ENCODE assay signal across 10 mouse cellular contexts in the genomic region with DNA sequence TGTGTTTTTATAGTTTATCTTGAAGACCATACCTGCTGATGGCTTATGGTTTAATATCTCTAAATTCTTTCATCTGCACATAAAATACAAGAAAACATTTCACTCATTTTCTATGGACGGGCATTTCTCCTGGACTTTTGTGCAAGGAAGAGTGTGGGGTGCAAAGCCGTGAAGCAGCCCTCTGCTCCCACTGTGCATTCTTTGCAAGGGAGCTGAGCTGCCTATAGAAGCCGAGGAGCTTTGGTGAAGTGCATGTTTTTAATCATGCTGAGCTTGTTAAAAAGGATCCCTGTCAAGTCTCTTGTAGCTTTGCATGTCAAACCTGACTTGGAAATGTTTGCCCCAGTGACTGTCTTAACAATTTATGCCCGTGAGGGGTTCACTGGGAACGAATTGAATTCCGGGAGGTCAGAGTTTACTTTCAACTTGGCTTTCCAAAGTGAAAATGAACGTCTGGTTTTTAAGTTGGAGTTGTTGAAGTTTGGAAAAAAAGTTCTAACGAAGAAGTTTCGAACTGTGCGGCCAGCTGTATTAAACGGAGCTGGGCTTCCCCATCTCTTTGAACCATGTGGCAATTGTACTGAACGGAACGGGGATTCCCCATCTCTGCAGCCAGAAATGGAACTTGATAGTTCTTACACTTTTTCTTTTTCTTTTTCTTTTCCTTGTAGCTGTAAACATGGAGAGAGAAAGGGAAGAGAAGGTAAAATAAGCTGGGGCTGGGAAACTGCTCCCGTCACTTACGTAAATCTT. TPM values are rescaled to one million over a fixed set of nuclear protein-coding genes. Genes with fewer than 3 reads are reported as not detected.
DNase-seq lines count a peak whose midpoint lies in the region; ATAC-seq and TF ChIP-seq lines count a peak whose summit lies in the region.
"Had no signal": no experiment of that assay in that cellular context is flagged by ENCODE, and none has a peak within 500 bp of the region (broad histone marks: within the 10 kb centered on the region; RNA-seq: fewer than 3 reads in every experiment).

No protein-coding gene starts in this region.

- peak overlapping the region; percentile 46 for H3K9ac ChIP-seq in CH12.LX (ENCODE audit: insufficient read depth, low read depth)
- H3K9ac ChIP-seq in embryonic facial prominence, embryonic 13.5 days, result 0 out of 2 replicates have a peak overlapping the region, but pooled peaks have one; percentile 21
- H3K9ac ChIP-seq in limb, embryonic 13.5 days, result peak overlapping the region; percentile 35; the same call in 1 of the 2 replicates
- H3K9ac ChIP-seq: heart, embryonic 13.5 days had no signal

- dilution Hi-C loops in CH12.LX (cut with MboI; ENCODE audit: extremely low pct_ligation_motif_present, extremely low pct_unique_long_range_greater_than_20kb, low sequenced_read_pairs), result no loop called here

- 47% methylated on average over 15 of the region's 15 CpGs for WGBS in kidney, adult 2 months
- 22% methylated on average over 15 of the region's 15 CpGs for WGBS in embryonic facial prominence, embryonic 13.5 days
- 18% methylated on average over 15 of the region's 15 CpGs for WGBS in limb, embryonic 13.5 days

- in situ Hi-C loops in CH12.LX (cut with MboI; ENCODE audit: low pct_ligation_motif_present, low pct_unique_long_range_greater_than_20kb, low sequenced_read_pairs), result no loop called here

- H3K4me3 ChIP-seq in kidney, adult 2 months (ENCODE audit: insufficient read depth, low read depth, low read length), result no peak overlapping the region
- peak overlapping the region in 1 of 3 experiments; percentile 38 for H3K4me3 ChIP-seq in CH12.LX (replicated peaks in 1 of 3; ENCODE audit: low read depth in 2 of 3, low read length in 2 of 3, poor library complexity in 1 of 3)
- peak overlapping the region; percentile 17; the same call in 1 of the 2 replicates for H3K4me3 ChIP-seq in embryonic facial prominence, embryonic 13.5 days
- 0 out of 2 replicates have a peak overlapping the region, but pooled peaks have one; percentile 10 for H3K4me3 ChIP-seq in limb, embryonic 13.5 days
- H3K4me3 ChIP-seq: heart, embryonic 13.5 days had no signal

- TF ChIP-seq POLR2A in kidney, adult 2 months (IDR thresholded peaks at IDR 0.05; ENCODE audit: low read depth, low read length), result no peak
- TF ChIP-seq POLR2A in CH12.LX (IDR thresholded peaks at IDR 0.05; ENCODE audit: low read depth, low read length), result no peak

- intact Hi-C loops in left cerebral cortex, postnatal 25 days (cut with DNase I), result no loop called here

- no peak overlapping the region for H3K27ac ChIP-seq in kidney, adult 2 months (ENCODE audit: insufficient read depth, low read depth, low read length)
- no peak overlapping the region for H3K27ac ChIP-seq in CH12.LX (ENCODE audit: insufficient read depth, low read depth)
- peak overlapping the region; percentile 11 for H3K27ac ChIP-seq in embryonic facial prominence, embryonic 13.5 days
- H3K27ac ChIP-seq in limb, embryonic 13.5 days, result no peak overlapping the region
- H3K27ac ChIP-seq: heart, embryonic 13.5 days had no signal

- TF ChIP-seq CTCF in kidney, adult 2 months (conservative IDR thresholded peaks at IDR 0.05; ENCODE audit: insufficient read depth, insufficient read length, low read depth, low read length), result no peak
- no peak for TF ChIP-seq CTCF in CH12.LX (conservative IDR thresholded peaks at IDR 0.05 in 1 of 2, IDR thresholded peaks at IDR 0.05 in 1 of 2; ENCODE audit: low read depth in 2 of 2, low read length in 2 of 2)

- H3K79me2 ChIP-seq in CH12.LX (replicated peaks; ENCODE audit: control insufficient read depth, extremely low read depth, insufficient read depth, poor library complexity, severe bottlenecking), result no peaks in the 10 kb centered on the region

- peaks cover 5% of the 10 kb centered on the region; the same call in 1 of the 2 replicates for H3K4me1 ChIP-seq in kidney, adult 2 months (ENCODE audit: control insufficient read depth, insufficient read depth, low read length)
- H3K4me1 ChIP-seq in CH12.LX (ENCODE audit: control insufficient read depth in 1 of 2, insufficient read depth in 2 of 2), result peaks cover 2 to 28% of the 10 kb centered on the region in 2 experiments; a peak in 2 of 4 replicates
- H3K4me1 ChIP-seq in embryonic facial prominence, embryonic 13.5 days, result 0 out of 2 replicates have a peak, but pooled peaks cover 4% of the 10 kb centered on the region
- peaks cover 13% of the 10 kb centered on the region for H3K4me1 ChIP-seq in limb, embryonic 13.5 days
- H3K4me1 ChIP-seq: heart, embryonic 13.5 days had no signal

- DNase-seq in kidney, adult 2 months, result peak; percentile 43
- DNase-seq in kidney, adult 11 months, result no peak
- DNase-seq in CH12.LX (ENCODE audit: extremely low read depth), result peak; percentile 58
- no peak for DNase-seq in layer of hippocampus, adult 11-12 months (ENCODE audit: low spot score)
- DNase-seq in left cerebral cortex, postnatal 25 days (ENCODE audit: low spot score in 2 of 2), result no peak
- DNase-seq: liver; right cerebral cortex, postnatal 14 days had no signal

- no peak for TF ChIP-seq RAD21 in CH12.LX (IDR thresholded peaks at IDR 0.05; ENCODE audit: low read depth, low read length)

- no peaks in the 10 kb centered on the region for H3K9me3 ChIP-seq in CH12.LX (replicated peaks; ENCODE audit: low read length)
- no peaks in the 10 kb centered on the region for H3K9me3 ChIP-seq in embryonic facial prominence, embryonic 13.5 days
- H3K9me3 ChIP-seq in limb, embryonic 13.5 days, result no peaks in the 10 kb centered on the region
- H3K9me3 ChIP-seq: heart, embryonic 13.5 days had no signal

- ATAC-seq in embryonic facial prominence, embryonic 13.5 days (ENCODE audit: insufficient number of reproducible peaks, insufficient read depth, low FRiP score, low TSS enrichment, low read depth), result no peak
- no peak; the same call in 1 of the 2 replicates for ATAC-seq in limb, embryonic 13.5 days (ENCODE audit: low FRiP score, low read depth)

- no peaks in the 10 kb centered on the region for H3K27me3 ChIP-seq in kidney, adult 2 months (replicated peaks; ENCODE audit: control insufficient read depth, insufficient read depth, low read length)
- no peaks in the 10 kb centered on the region for H3K27me3 ChIP-seq in CH12.LX (replicated peaks)
- H3K27me3 ChIP-seq in embryonic facial prominence, embryonic 13.5 days, result no peaks in the 10 kb centered on the region
- H3K27me3 ChIP-seq in limb, embryonic 13.5 days, result no peaks in the 10 kb centered on the region
- H3K27me3 ChIP-seq: heart, embryonic 13.5 days had no signal

- no peaks in the 10 kb centered on the region for H3K36me3 ChIP-seq in kidney, adult 2 months (ENCODE audit: control insufficient read depth, insufficient read depth, low read length)
- no peaks in the 10 kb centered on the region for H3K36me3 ChIP-seq in CH12.LX (replicated peaks in 1 of 2; ENCODE audit: control insufficient read depth in 1 of 2, insufficient read depth in 1 of 2, low read length in 1 of 2)
- H3K36me3 ChIP-seq in embryonic facial prominence, embryonic 13.5 days, result no peaks in the 10 kb centered on the region
- no peaks in the 10 kb centered on the region for H3K36me3 ChIP-seq in limb, embryonic 13.5 days
- H3K36me3 ChIP-seq: heart, embryonic 13.5 days had no signal

- peak overlapping the region; percentile 80 for H3K4me2 ChIP-seq in CH12.LX (ENCODE audit: insufficient read depth, low read depth, poor library complexity, severe bottlenecking)
- peak overlapping the region; percentile 47 for H3K4me2 ChIP-seq in embryonic facial prominence, embryonic 13.5 days
- H3K4me2 ChIP-seq in limb, embryonic 13.5 days (replicated peaks), result peak overlapping the region; percentile 49
- H3K4me2 ChIP-seq: heart, embryonic 13.5 days had no signal

- peak; percentile 79 for TF ChIP-seq EP300 in CH12.LX (IDR thresholded peaks at IDR 0.05; ENCODE audit: low read length)

TF ChIP-seq in CH12.LX, 34 proteins besides CTCF, POLR2A, EP300 and RAD21 (continues in another document):
- no peak for TF ChIP-seq ZC3H11A (IDR thresholded peaks at IDR 0.05; ENCODE audit: low read depth, low read length)
- TF ChIP-seq BHLHE40 (IDR thresholded peaks at IDR 0.05; ENCODE audit: low read depth, low read length), result peak; percentile 48
- TF ChIP-seq E2F4 (IDR thresholded peaks at IDR 0.05; ENCODE audit: insufficient replicate concordance, low read depth, low read length), result no peak
- no peak for TF ChIP-seq POLR2AphosphoS2 (IDR thresholded peaks at IDR 0.05; ENCODE audit: low read depth, low read length)
- TF ChIP-seq ZMIZ1 (IDR thresholded peaks at IDR 0.05; ENCODE audit: low read depth, low read length), result no peak
- peak; percentile 79 for TF ChIP-seq ZNF384 (IDR thresholded peaks at IDR 0.05; ENCODE audit: low read depth, low read length)
- TF ChIP-seq MXI1 (IDR thresholded peaks at IDR 0.05; ENCODE audit: low read depth, low read length), result peak; percentile 63; the same call in 1 of the 2 replicates
- TF ChIP-seq ELF1 (IDR thresholded peaks at IDR 0.05; ENCODE audit: low read depth, low read length), result 0 out of 2 replicates have a peak, but pooled peaks have one; percentile 17
- no peak for TF ChIP-seq UBTF (IDR thresholded peaks at IDR 0.05; ENCODE audit: low read depth, low read length)
- TF ChIP-seq TCF12 (IDR thresholded peaks at IDR 0.05; ENCODE audit: low read depth, low read length), result peak; percentile 49; the same call in 1 of the 2 replicates
- TF ChIP-seq ETS1 (conservative IDR thresholded peaks at IDR 0.05; ENCODE audit: low read depth, low read length), result peak; percentile 66
- 0 out of 2 replicates have a peak, but pooled peaks have one; percentile 11 for TF ChIP-seq USF2 (conservative IDR thresholded peaks at IDR 0.05; ENCODE audit: low read depth, low read length)
- TF ChIP-seq JUN (IDR thresholded peaks at IDR 0.05; ENCODE audit: insufficient read depth, low read depth, low read length), result no peak
- peak; percentile 90 for TF ChIP-seq MAX (IDR thresholded peaks at IDR 0.05; ENCODE audit: low read length)
- TF ChIP-seq NELFE (IDR thresholded peaks at IDR 0.05; ENCODE audit: low read depth, low read length), result no peak
- TF ChIP-seq MEF2A (IDR thresholded peaks at IDR 0.05; ENCODE audit: borderline replicate concordance, low read depth, low read length), result peak; percentile 73
- no peak for TF ChIP-seq GABPA (IDR thresholded peaks at IDR 0.05; ENCODE audit: insufficient replicate concordance, low read depth, low read length)
- TF ChIP-seq CHD2 (IDR thresholded peaks at IDR 0.05; ENCODE audit: low read length), result peak; percentile 63
- peak; percentile 67 for TF ChIP-seq IRF4 (IDR thresholded peaks at IDR 0.05; ENCODE audit: low read depth, low read length)
- TF ChIP-seq SIN3A (IDR thresholded peaks at IDR 0.05; ENCODE audit: low read length), result peak; percentile 78

RNA-seq across cellular contexts. Expression of a gene that starts 22.8 kb away (rescaled TPM):
- polyA plus RNA-seq in kidney, adult 2 months (2012; rRNA removed), result 10.4 and 11.7 TPM in 2 replicates
- 0.13 TPM in 2 replicates for total RNA-seq in CH12.LX (2012; rRNA removed)
- 0.05 and 0.15 TPM in 2 replicates for total RNA-seq in CH12.LX (2014; rRNA removed)
- polyA plus RNA-seq in CH12.LX (2012; ENCODE audit: insufficient read length, low read depth), result 0.19 and 0.33 TPM in 2 replicates
- 8.1 and 8.2 TPM in 2 replicates for polyA plus RNA-seq in embryonic facial prominence, embryonic 13.5 days (2015; fragmentation: Nextera tagmentation; extraction: Ambion mirVana)
- polyA plus RNA-seq in limb, embryonic 13.5 days (2015; fragmentation: Nextera tagmentation; extraction: Ambion mirVana), result 8.1 and 8.6 TPM in 2 replicates
- total RNA-seq in left cerebral cortex, postnatal 25 days (2021), result 10 to 100 TPM; 28.3 to 28.8 TPM

Comparison
In these comparisons a context has a peak if more than half of its experiments do, and no peak if none do; other contexts are left out.
1. DNase-seq: peak in kidney, adult 2 months (single experiment) and CH12.LX (single experiment); none in kidney, adult 11 months (single experiment), layer of hippocampus, adult 11-12 months (single experiment) and left cerebral cortex, postnatal 25 days (0 of 2).
2. Peak in every context shown above with its lines, with median percentiles within 50 percentile points of each other: H3K4me2 ChIP-seq and H3K9ac ChIP-seq.